Mouse (Mus musculus): Measurements from ENCODE around the gene Galnt17. TPM values are rescaled to one million over a fixed set of nuclear protein-coding genes. Genes with fewer than 3 reads are reported as not detected.

Gene Galnt17
- 9.0 and 10.5 TPM in 2 replicates for polyA plus RNA-seq (2015; fragmentation: Nextera tagmentation; extraction: Ambion mirVana)

DNA sequence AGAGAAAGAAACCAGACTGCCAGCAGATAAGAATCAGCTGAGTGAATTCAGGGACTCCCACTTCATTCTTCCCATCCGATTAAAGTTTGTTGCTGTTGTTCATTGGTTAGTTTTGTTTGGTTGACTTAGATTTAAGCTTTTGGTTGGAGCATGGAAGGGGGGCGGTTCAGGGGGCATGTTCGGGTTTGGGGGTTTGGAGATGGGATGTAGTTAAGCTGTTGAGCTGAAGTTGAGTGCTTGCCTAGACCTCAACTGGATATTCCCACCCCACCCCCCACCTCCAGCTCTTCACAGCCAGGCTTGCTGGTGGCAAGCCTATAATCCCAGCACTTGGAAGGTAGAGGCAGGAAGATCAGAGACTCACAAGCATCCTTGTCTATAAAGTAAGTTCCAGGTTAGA is at the start of gene Galnt17:
Gene Galnt17, minus strand, starts transcription at position 101 of the 400 bp plus-strand sequence.
- Histone ChIP-seq H3K4me1 (peaks cover 37% of the 10 kb centered on the region), H3K9ac (replicated peaks) (peak within 1 kb of the TSS; percentile 69), H3K36me3 (no peaks in the 10 kb centered on the region), H3K4me3 (replicated peaks) (peak within 1 kb of the TSS; percentile 77), H3K27ac (replicated peaks) (peak within 1 kb of the TSS; percentile 92), H3K27me3 (replicated peaks) (no peaks in the 10 kb centered on the region), H3K9me3 (replicated peaks) (no peaks in the 10 kb centered on the region), H3K4me2 (peak within 1 kb of the TSS; percentile 91)
- ATAC-seq (ENCODE audit: low FRiP score): no peak
- 62% methylated on average over 3 of the region's 3 CpGs for WGBS

DNA sequence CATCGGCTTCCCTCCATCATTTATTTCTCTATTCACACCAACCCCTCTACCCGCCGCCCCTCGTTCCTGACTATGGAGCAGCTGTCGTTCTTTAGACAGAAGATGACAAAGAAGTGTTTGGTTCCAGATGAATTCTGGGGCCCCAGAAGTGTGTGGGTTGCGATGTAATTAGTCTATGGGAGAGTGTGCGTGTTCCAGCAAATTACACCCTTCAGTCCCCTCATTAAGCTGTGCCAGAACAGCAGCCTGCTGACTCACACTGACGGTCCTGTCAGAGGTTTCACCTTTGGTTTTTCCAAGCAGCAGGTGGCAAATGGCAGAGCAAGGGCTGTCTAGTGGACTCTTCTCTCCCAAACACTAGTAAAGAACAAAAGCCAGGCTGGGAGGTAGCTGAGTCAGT is 26.2 kb upstream of the Galnt17 start:
- Histone ChIP-seq H3K4me2 (no peak overlapping the region), H3K9ac (replicated peaks) (no peak overlapping the region), H3K36me3 (no peaks in the 10 kb centered on the region), H3K27ac (replicated peaks) (no peak overlapping the region), H3K27me3 (replicated peaks) (no peaks in the 10 kb centered on the region), H3K9me3 (replicated peaks) (no peaks in the 10 kb centered on the region), H3K4me3 (replicated peaks) (no peak overlapping the region), H3K4me1 (no peaks in the 10 kb centered on the region)
- 41% methylated on average over 8 of the region's 8 CpGs for WGBS
- ATAC-seq (ENCODE audit: low FRiP score): no peak

DNA sequence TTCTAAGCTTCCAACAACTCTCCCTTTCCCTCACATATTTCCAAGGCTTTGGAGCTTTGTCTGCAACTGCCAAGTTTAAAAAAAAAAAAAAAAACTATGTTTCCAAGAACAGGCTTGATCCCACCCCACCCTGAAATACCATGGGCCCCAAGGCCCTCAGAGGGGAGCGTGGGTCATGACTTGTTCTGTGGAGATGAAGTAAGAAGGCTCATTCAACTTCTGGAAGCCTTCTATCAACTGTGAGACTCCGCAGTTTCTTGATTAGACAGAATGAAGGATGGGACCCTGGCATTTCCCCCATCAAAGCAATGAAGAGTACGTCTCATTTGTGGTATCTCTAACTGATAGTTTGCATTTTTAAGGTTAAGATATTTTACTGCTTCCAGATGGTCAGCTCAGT is 13.0 kb upstream of the Galnt17 start:
- Histone ChIP-seq H3K9ac (replicated peaks) (no peak overlapping the region), H3K4me2 (no peak overlapping the region), H3K36me3 (no peaks in the 10 kb centered on the region), H3K27ac (replicated peaks) (no peak overlapping the region), H3K9me3 (replicated peaks) (no peaks in the 10 kb centered on the region), H3K4me1 (0 out of 2 replicates have a peak, but pooled peaks cover 6% of the 10 kb centered on the region), H3K4me3 (replicated peaks) (no peak overlapping the region), H3K27me3 (replicated peaks) (no peaks in the 10 kb centered on the region)
- ATAC-seq (ENCODE audit: low FRiP score): no peak
- 64% methylated on average over 3 of the region's 3 CpGs for WGBS

- H3K9me3 ChIP-seq (replicated peaks): no peaks in the 10 kb centered on the region
- no peak overlapping the region for H3K9ac ChIP-seq (replicated peaks)
- no peak for ATAC-seq (ENCODE audit: low FRiP score)
- H3K27ac ChIP-seq (replicated peaks): 0 out of 2 replicates have a peak overlapping the region, but pooled peaks have one; percentile 28
- H3K4me1 ChIP-seq: 0 out of 2 replicates have a peak, but pooled peaks cover 6% of the 10 kb centered on the region
- H3K27me3 ChIP-seq (replicated peaks): no peaks in the 10 kb centered on the region
- H3K4me2 ChIP-seq: no peak overlapping the region
- no peak overlapping the region for H3K4me3 ChIP-seq (replicated peaks)
- H3K36me3 ChIP-seq: no peaks in the 10 kb centered on the region
- WGBS: 34% methylated on average over 3 of the region's 3 CpGs
Observed at GRCm38 (mm10) chr5:131319605-131320004, 11.3 kb upstream of the Galnt17 start.

DNA sequence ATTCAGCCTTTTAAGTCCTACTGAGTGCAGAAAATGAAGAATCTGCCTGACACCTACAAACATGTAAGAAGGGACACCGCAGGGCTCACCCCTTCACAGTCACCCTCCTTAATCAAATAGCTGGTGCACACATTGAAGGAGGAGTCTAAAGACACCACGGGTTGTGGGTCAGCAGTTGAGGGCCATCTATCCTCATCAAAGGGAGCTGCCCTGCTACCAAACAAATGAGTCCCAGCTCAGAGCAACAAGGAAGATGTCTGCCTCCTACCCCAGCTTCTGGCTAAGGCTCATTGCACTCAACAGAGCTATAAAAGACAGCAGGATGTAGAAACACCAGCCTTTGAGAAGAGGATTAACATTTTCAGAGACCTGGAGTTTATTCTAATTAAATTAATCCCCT is 10.8 kb upstream of the Galnt17 start:
- H3K4me2 ChIP-seq: no peak overlapping the region
- H3K27me3 ChIP-seq (replicated peaks): no peaks in the 10 kb centered on the region
- 0 out of 2 replicates have a peak, but pooled peaks cover 6% of the 10 kb centered on the region for H3K4me1 ChIP-seq
- H3K27ac ChIP-seq (replicated peaks): 0 out of 2 replicates have a peak overlapping the region, but pooled peaks have one; percentile 28
- no peaks in the 10 kb centered on the region for H3K36me3 ChIP-seq
- no peak for ATAC-seq (ENCODE audit: low FRiP score)
- no peak overlapping the region for H3K9ac ChIP-seq (replicated peaks)
- no peaks in the 10 kb centered on the region for H3K9me3 ChIP-seq (replicated peaks)
- 42% methylated on average over 2 of the region's 2 CpGs for WGBS
- no peak overlapping the region for H3K4me3 ChIP-seq (replicated peaks)

DNA sequence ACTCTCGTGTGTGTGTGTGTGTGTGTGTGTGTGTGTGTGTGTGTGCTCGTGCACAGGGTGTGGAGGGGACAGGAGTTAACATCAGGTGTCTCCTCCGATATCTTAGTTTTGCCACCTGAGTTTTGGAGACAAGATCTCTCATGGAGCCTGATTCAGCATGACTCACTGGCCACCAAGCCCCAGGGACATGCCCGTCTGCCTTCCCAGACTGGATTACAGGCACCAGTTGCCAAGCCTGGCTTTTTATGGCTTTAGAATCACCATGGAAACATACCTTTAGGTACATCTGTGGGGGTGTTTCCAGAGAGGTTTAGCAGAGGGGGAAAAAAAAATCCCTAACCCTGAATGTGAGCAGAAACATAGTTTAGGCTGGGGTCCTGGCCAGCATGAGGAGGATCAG is 6.7 kb upstream of the Galnt17 start:
- WGBS: 69% methylated on average over 4 of the region's 4 CpGs

GRCm38 (mm10) chr5:131307656-131308151 is 593 bp downstream of the Galnt17 start:
- under 1% methylated on average over 35 of the region's 36 CpGs for WGBS
- no peaks in the 10 kb centered on the region for H3K36me3 ChIP-seq
- no peaks in the 10 kb centered on the region for H3K27me3 ChIP-seq (replicated peaks)

More for the DNA sequence above, 6.7 kb upstream of the Galnt17 start:
- Histone ChIP-seq H3K27ac (replicated peaks) (no peak overlapping the region), H3K27me3 (replicated peaks) (no peaks in the 10 kb centered on the region), H3K36me3 (no peaks in the 10 kb centered on the region), H3K4me1 (0 out of 2 replicates have a peak, but pooled peaks cover 6% of the 10 kb centered on the region), H3K4me3 (replicated peaks) (no peak overlapping the region), H3K4me2 (no peak overlapping the region), H3K9me3 (replicated peaks) (no peaks in the 10 kb centered on the region), H3K9ac (replicated peaks) (no peak overlapping the region)
- no peak for ATAC-seq (ENCODE audit: low FRiP score)

GRCm38 (mm10) chr5:131306908-131307655 is 1.2 kb downstream of the Galnt17 start:
- Histone ChIP-seq H3K27me3 (replicated peaks) (no peaks in the 10 kb centered on the region), H3K4me1 (peaks cover 39% of the 10 kb centered on the region), H3K4me3 (replicated peaks) (peak overlapping the region; percentile 77), H3K4me2 (peak overlapping the region; percentile 91), H3K36me3 (no peaks in the 10 kb centered on the region), H3K27ac (replicated peaks) (peak overlapping the region; percentile 92), H3K9me3 (replicated peaks) (no peaks in the 10 kb centered on the region), H3K9ac (replicated peaks) (peak overlapping the region; percentile 69)
- peak; percentile 67 for ATAC-seq (ENCODE audit: low FRiP score)
- WGBS: under 1% methylated on average over 64 of the region's 64 CpGs

More at GRCm38 (mm10) chr5:131307656-131308151, 593 bp downstream of the Galnt17 start:
- H3K4me2 ChIP-seq: peak overlapping the region; percentile 91
- H3K4me1 ChIP-seq: peaks cover 39% of the 10 kb centered on the region
- peak overlapping the region; percentile 77 for H3K4me3 ChIP-seq (replicated peaks)
- peak overlapping the region; percentile 69 for H3K9ac ChIP-seq (replicated peaks)
- H3K9me3 ChIP-seq (replicated peaks): no peaks in the 10 kb centered on the region
- peak; percentile 90 for ATAC-seq (ENCODE audit: low FRiP score)
- peak overlapping the region; percentile 92 for H3K27ac ChIP-seq (replicated peaks)

GRCm38 (mm10) chr5:131306321-131306907 is 1.9 kb downstream of the Galnt17 start:
- H3K4me2 ChIP-seq: peak overlapping the region; percentile 91
- H3K9me3 ChIP-seq (replicated peaks): no peaks in the 10 kb centered on the region
- no peaks in the 10 kb centered on the region for H3K36me3 ChIP-seq
- peaks cover 39% of the 10 kb centered on the region for H3K4me1 ChIP-seq
- ATAC-seq (ENCODE audit: low FRiP score): 0 out of 2 replicates have a peak, but pooled peaks have one; percentile 7
- peak overlapping the region; percentile 77 for H3K4me3 ChIP-seq (replicated peaks)
- H3K27me3 ChIP-seq (replicated peaks): no peaks in the 10 kb centered on the region
- peak overlapping the region; percentile 69 for H3K9ac ChIP-seq (replicated peaks)
- peak overlapping the region; percentile 92 for H3K27ac ChIP-seq (replicated peaks)
- under 1% methylated on average over 39 of the region's 39 CpGs for WGBS

DNA sequence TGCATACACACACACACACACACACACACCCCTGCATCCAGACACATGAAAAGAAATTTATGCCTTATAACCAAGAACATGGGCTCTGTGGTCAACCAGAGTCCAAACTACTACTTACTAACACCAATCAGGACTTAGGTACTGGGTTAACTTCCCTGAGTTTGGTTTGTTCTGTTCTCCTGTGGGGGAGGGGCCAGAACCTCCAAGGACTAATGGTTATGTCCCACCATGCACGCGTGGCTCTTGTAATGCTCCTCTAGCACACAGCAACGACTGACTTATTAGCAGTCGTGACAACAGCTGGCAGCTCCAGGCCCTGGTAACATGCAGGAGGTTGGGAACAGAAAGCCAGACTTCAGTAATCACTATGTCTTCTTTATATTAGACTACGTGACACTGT is 3.1 kb downstream of the Galnt17 start:
- Histone ChIP-seq H3K27me3 (replicated peaks) (no peaks in the 10 kb centered on the region), H3K4me1 (peaks cover 42% of the 10 kb centered on the region), H3K4me3 (replicated peaks) (peak overlapping the region; percentile 77), H3K4me2 (peak overlapping the region; percentile 91), H3K36me3 (no peaks in the 10 kb centered on the region), H3K27ac (replicated peaks) (no peak overlapping the region), H3K9me3 (replicated peaks) (no peaks in the 10 kb centered on the region), H3K9ac (replicated peaks) (no peak overlapping the region)
- 22% methylated on average over 5 of the region's 5 CpGs for WGBS
- no peak for ATAC-seq (ENCODE audit: low FRiP score)

- Histone ChIP-seq H3K27ac (replicated peaks) (no peak overlapping the region), H3K9me3 (replicated peaks) (no peaks in the 10 kb centered on the region), H3K36me3 (no peaks in the 10 kb centered on the region), H3K4me2 (no peak overlapping the region), H3K4me1 (peaks cover 31% of the 10 kb centered on the region), H3K4me3 (replicated peaks) (no peak overlapping the region), H3K27me3 (replicated peaks) (no peaks in the 10 kb centered on the region), H3K9ac (replicated peaks) (no peak overlapping the region)
- WGBS: 92% methylated on average over 3 of the region's 3 CpGs
- ATAC-seq (ENCODE audit: low FRiP score): no peak
Observed at GRCm38 (mm10) chr5:131301526-131301925, 6.8 kb downstream of the Galnt17 start.

Measured in neural tube, embryonic 15.5 days (tissue).